Mouse (Mus musculus) liver, postnatal 0 days (tissue): ENCODE data around the gene Lin37. TPM values are rescaled to one million over a fixed set of nuclear protein-coding genes. Genes with fewer than 3 reads are reported as not detected.

Experiments used
- ATAC-seq: fragments of 200-750 bp; cut with Nextera tagmentation; 2 replicates; pipeline ENCODE4 v1.8.0; 2017; ENCODE audit warnings: mild to moderate bottlenecking, moderate library complexity
- DNase-seq: peaks from one replicate; pipeline ENCODE4 v3.0.0-alpha.2; 2016
- H3K27ac ChIP-seq: fragments of 300-500 bp; sonication (generic); 2 replicates; pipeline ENCODE4 v1.5.1; 2014; ENCODE audit warnings: antibody characterized with exemption, moderate library complexity, mild to moderate bottlenecking, low read depth
- H3K27me3 ChIP-seq: fragments of 300-500 bp; sonication (generic); 2 replicates; pipeline ENCODE4 v1.6.1; 2014; ENCODE audit warnings: low read length, control low read depth, mixed read lengths; ENCODE audit not compliant: insufficient read depth
- H3K36me3 ChIP-seq: fragments of 300-500 bp; sonication (generic); replicated peaks from 2 replicates; pipeline ENCODE4 v1.6.1; 2014; ENCODE audit warnings: mild to moderate bottlenecking, control low read depth, low read length, moderate library complexity, mixed read lengths; ENCODE audit not compliant: insufficient read depth
- H3K4me1 ChIP-seq: fragments of 300-500 bp; sonication (generic); 2 replicates; pipeline ENCODE4 v1.6.1; 2014; ENCODE audit warnings: antibody characterized with exemption, mild to moderate bottlenecking, control low read depth; ENCODE audit not compliant: insufficient read depth
- H3K4me2 ChIP-seq: fragments of 300-500 bp; sonication (generic); 2 replicates; pipeline ENCODE4 v1.6.1; 2014; ENCODE audit warnings: low read depth, mild to moderate bottlenecking, low read length, moderate library complexity, mixed read lengths
- H3K4me3 ChIP-seq: fragments of 300-500 bp; sonication (generic); 2 replicates; pipeline ENCODE4 v1.5.1; 2014; ENCODE audit warnings: low read depth, low read length
- H3K9ac ChIP-seq: fragments of 300-500 bp; sonication (generic); replicated peaks from 2 replicates; pipeline ENCODE4 v1.6.1; 2014; ENCODE audit warnings: mild to moderate bottlenecking, moderate library complexity
- H3K9me3 ChIP-seq: fragments of 300-500 bp; sonication (generic); 2 replicates; pipeline ENCODE4 v1.6.1; 2016; ENCODE audit warnings: mild to moderate bottlenecking, control low read depth, low read length, mixed read lengths
- CTCF ChIP-seq: sonication (generic); IDR thresholded peaks from 2 replicates; pipeline ENCODE4 v1.5.1; 2016; ENCODE audit warnings: antibody characterized with exemption, low read depth
- EP300 ChIP-seq: IDR thresholded peaks from 2 replicates; pipeline ENCODE4 v1.6.1; 2016; ENCODE audit warnings: antibody characterized with exemption, low read depth, mild to moderate bottlenecking
- WGBS: fragments of 180-500 bp; shearing (Covaris S2); extraction: QIAGEN DNeasy Blood & Tissue Kit; methylation state at CpG from one replicate; pipeline ENCODE4 v1.1.7; 2014; ENCODE audit not compliant: insufficient replicate concordance; 5-methylcytosine and 5-hydroxymethylcytosine counted together
- polyA plus RNA-seq: library from polyadenylated mRNA; unstranded; fragments of >200 nt; fragmentation: Nextera tagmentation; extraction: Ambion mirVana; gene quantifications from 2 replicates; pipeline ENCODE4 v1.2.1, GENCODE M21; 2015

Lin37 gene
- polyA plus RNA-seq, 1 experiment from 2014 or later: 16.0 TPM

DNA sequence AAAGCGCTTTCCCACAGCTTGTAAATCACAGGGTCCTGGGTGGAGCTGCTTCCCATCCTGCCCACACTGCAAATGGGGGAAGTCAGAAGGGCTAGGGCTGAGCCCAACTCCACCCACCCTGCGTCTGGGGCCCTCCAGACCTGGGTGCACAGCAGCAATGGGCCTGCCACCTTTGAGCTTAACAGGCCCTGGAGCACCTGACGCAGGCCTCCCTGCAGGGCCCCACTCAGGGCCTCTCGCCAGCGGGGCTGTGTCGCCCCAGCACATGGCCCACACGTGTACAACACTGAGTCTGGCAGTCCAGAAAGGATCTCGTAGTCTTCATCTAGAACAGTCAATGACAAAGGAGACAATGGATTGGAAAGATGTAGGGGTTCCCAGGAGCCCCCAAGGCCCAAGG is 20.3 kb upstream of the Lin37 start:
- DNase-seq (no peak), ATAC-seq (no peak)
- Histone ChIP-seq H3K4me2 (no peak overlapping the region), H3K4me1 (no peaks in the 10 kb centered on the region), H3K27me3 (no peaks in the 10 kb centered on the region), H3K36me3 (peaks cover 94% of the 10 kb centered on the region), H3K4me3 (no peak overlapping the region), H3K9ac (no peak overlapping the region), H3K27ac (no peak overlapping the region), H3K9me3 (no peaks in the 10 kb centered on the region)
- no peak for TF ChIP-seq CTCF
- no peak for TF ChIP-seq EP300
- 83% methylated on average over 8 of the region's 8 CpGs for WGBS

- Histone ChIP-seq H3K9me3 (no peaks in the 10 kb centered on the region), H3K4me3 (no peak overlapping the region), H3K9ac (no peak overlapping the region), H3K4me2 (no peak overlapping the region), H3K27ac (no peak overlapping the region), H3K4me1 (no peaks in the 10 kb centered on the region), H3K36me3 (peaks cover 89% of the 10 kb centered on the region), H3K27me3 (no peaks in the 10 kb centered on the region)
- DNase-seq (peak; percentile 58), ATAC-seq (peak; percentile 83)
- TF ChIP-seq EP300 (peak; percentile 87), CTCF (no peak)
- 64% methylated on average over 2 of the region's 2 CpGs for WGBS
Measured at GRCm38 (mm10) chr7:30572969-30573368, 13.3 kb upstream of the Lin37 start.

DNA sequence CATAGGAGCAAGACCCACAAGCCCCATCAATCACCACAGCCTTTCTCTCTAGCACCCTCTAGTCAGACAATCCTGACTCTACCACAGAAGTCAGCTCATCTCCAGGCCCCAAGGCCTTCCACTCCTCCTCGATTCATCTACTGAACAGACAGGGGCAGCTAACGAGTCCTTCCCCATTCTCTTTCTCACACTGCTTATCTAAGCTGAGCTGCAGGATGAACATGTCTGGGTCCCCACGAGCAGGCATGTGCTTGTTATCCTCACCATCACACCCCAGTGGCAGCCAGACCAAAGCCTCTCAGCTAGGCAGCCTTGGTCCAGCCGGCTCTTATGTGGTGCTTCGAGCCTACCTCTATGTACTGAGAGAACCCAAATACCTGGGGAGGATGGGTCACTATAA is 12.8 kb upstream of the Lin37 start:
- Histone ChIP-seq H3K27ac (no peak overlapping the region), H3K9me3 (no peaks in the 10 kb centered on the region), H3K4me2 (no peak overlapping the region), H3K4me3 (no peak overlapping the region), H3K27me3 (no peaks in the 10 kb centered on the region), H3K9ac (no peak overlapping the region), H3K36me3 (peaks cover 89% of the 10 kb centered on the region), H3K4me1 (no peaks in the 10 kb centered on the region)
- ATAC-seq (peak; percentile 56), DNase-seq (no peak)
- 67% methylated on average over 5 of the region's 5 CpGs for WGBS
- peak; percentile 15; the same call in 1 of the 2 replicates for TF ChIP-seq CTCF
- TF ChIP-seq EP300: no peak

DNA sequence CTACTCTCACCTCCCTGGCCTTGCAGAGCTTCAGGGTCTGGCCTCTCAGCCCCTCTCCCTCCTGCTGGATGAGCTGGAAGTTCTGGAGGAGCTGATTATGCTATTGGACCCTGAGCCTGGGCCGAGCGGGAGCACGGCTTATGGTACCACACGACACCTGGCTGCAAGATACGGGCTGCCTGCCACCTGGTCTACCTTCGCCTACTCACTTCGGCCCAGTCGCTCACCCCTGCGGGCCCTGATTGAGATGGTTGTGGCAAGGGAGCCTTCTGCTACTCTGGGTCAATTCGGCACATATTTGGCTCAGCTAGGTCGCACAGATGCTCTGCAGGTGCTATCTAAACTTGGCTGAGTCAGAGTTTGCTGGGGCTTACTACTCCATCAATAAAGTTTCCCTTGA is 7.9 kb upstream of the Lin37 start:
- Histone ChIP-seq H3K4me2 (no peak overlapping the region), H3K9ac (no peak overlapping the region), H3K9me3 (no peaks in the 10 kb centered on the region), H3K4me3 (no peak overlapping the region), H3K4me1 (peaks cover 8% of the 10 kb centered on the region), H3K36me3 (peaks cover 63% of the 10 kb centered on the region), H3K27me3 (no peaks in the 10 kb centered on the region), H3K27ac (no peak overlapping the region)
- DNase-seq (no peak), ATAC-seq (no peak)
- TF ChIP-seq EP300: no peak
- no peak for TF ChIP-seq CTCF
- WGBS: 91% methylated on average over 11 of the region's 11 CpGs

DNA sequence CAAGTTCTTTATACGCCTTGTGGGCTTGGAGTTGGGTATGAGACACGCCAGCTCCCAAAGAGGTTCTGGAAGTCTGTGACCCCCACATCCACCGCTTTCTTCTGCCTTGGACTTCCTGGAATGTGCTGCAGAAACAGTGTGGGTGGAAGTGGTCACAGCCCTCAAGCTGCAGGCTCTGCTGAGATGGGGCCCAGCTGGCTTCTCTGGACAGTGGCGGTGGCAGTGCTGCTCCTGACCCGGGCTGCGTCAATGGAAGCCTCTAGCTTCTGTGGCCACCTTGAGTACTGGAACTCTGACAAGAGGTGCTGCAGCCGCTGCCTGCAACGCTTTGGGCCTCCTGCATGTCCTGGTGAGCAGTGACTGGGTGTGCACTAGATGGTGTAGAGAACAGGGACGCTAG is 6.4 kb upstream of the Lin37 start:
- peaks cover 14% of the 10 kb centered on the region for H3K4me1 ChIP-seq
- H3K27me3 ChIP-seq: no peaks in the 10 kb centered on the region
- H3K9ac ChIP-seq: no peak overlapping the region
- no peak overlapping the region for H3K4me3 ChIP-seq
- 80% methylated on average over 9 of the region's 9 CpGs for WGBS
- H3K36me3 ChIP-seq: peaks cover 52% of the 10 kb centered on the region
- no peak for DNase-seq
- no peaks in the 10 kb centered on the region for H3K9me3 ChIP-seq
- H3K27ac ChIP-seq: no peak overlapping the region
- no peak for TF ChIP-seq EP300
- no peak for TF ChIP-seq CTCF
- no peak for ATAC-seq
- H3K4me2 ChIP-seq: no peak overlapping the region

GRCm38 (mm10) chr7:30564970-30565571 is 5.4 kb upstream of the Lin37 start, which contains the start of gene Igflr1:
Gene Igflr1 (plus strand): TSS chr7:30565427.
- Histone ChIP-seq H3K4me1 (peaks cover 14% of the 10 kb centered on the region), H3K4me3 (no peak within 1 kb of the TSS), H3K36me3 (peaks cover 42% of the 10 kb centered on the region), H3K27me3 (no peaks in the 10 kb centered on the region), H3K4me2 (no peak within 1 kb of the TSS), H3K9ac (no peak within 1 kb of the TSS), H3K9me3 (no peaks in the 10 kb centered on the region), H3K27ac (no peak within 1 kb of the TSS)
- TF ChIP-seq EP300 (no peak), CTCF (no peak)
- ATAC-seq (no peak), DNase-seq (no peak)
- WGBS: 89% methylated on average over 12 of the region's 12 CpGs

DNA sequence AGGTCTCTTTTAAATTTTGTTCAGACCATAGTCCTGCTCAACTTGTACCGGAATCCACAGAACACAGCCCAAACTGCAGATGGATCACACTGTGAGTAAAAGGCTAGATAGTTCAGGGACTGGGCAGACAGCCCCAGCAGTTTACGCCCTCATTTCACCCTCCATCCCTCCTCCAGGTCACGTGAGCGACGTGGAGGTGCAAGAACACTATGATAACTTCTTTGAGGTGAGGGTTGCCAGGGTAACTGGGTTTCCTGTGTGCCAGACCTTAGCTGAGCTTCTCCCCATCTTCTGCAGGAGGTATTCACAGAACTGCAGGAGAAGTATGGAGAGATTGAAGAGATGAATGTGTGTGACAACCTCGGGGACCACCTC is 4.3 kb upstream of the Lin37 start:
- Histone ChIP-seq H3K4me1 (peaks cover 15% of the 10 kb centered on the region), H3K9me3 (no peaks in the 10 kb centered on the region), H3K9ac (0 out of 2 replicates have a peak overlapping the region, but pooled peaks have one; percentile 23), H3K27ac (peak overlapping the region; percentile 95), H3K36me3 (peaks cover 30% of the 10 kb centered on the region), H3K4me3 (peak overlapping the region; percentile 73), H3K27me3 (no peaks in the 10 kb centered on the region), H3K4me2 (peak overlapping the region; percentile 74)
- WGBS: 32% methylated on average over 6 of the region's 6 CpGs
- ATAC-seq (no peak), DNase-seq (no peak)
- no peak for TF ChIP-seq EP300
- no peak for TF ChIP-seq CTCF
